Mouse (Mus musculus): ENCODE data around the gene Ccdc28a. TPM values are rescaled to one million over a fixed set of nuclear protein-coding genes. Genes with fewer than 3 reads are reported as not detected.

Ccdc28a gene
- polyA plus RNA-seq (2014; fragmentation: Nextera tagmentation; extraction: Ambion mirVana), result 20.0 and 23.2 TPM in 2 replicates

GRCm38 (mm10) chr10:18234560-18235401, at the start of gene Ccdc28a:
Gene Ccdc28a, minus strand, starts transcription at chr10:18234998.
- no peaks in the 10 kb centered on the region for H3K9me3 ChIP-seq (ENCODE audit: control insufficient read depth, low read length)
- peak within 1 kb of the TSS; percentile 62 for H3K4me2 ChIP-seq (ENCODE audit: low read length)
- no peaks in the 10 kb centered on the region for H3K27me3 ChIP-seq (replicated peaks; ENCODE audit: control insufficient read depth, insufficient read depth, low read length)
- no peaks in the 10 kb centered on the region for H3K36me3 ChIP-seq (ENCODE audit: control insufficient read depth, insufficient read depth, low read length)
- no peak within 1 kb of the TSS; the same call in 1 of the 2 replicates for H3K27ac ChIP-seq (ENCODE audit: low read depth)
- peaks cover 5% of the 10 kb centered on the region; the same call in 1 of the 2 replicates for H3K4me1 ChIP-seq (replicated peaks; ENCODE audit: control insufficient read depth, insufficient read depth, low read length)
- peak; percentile 99 for DNase-seq (ENCODE audit: low spot score)
- ATAC-seq (replicated peaks; ENCODE audit: low FRiP score, low TSS enrichment, low read depth), result peak; percentile 99
- H3K4me3 ChIP-seq (ENCODE audit: low read depth, low read length), result peak within 1 kb of the TSS; percentile 71
- WGBS, result 2% methylated on average over 41 of the region's 41 CpGs
- peak within 1 kb of the TSS; percentile 56 for H3K9ac ChIP-seq (ENCODE audit: low read length)

GRCm38 (mm10) chr10:18283991-18284390, 49.2 kb upstream of the Ccdc28a start:
- Histone ChIP-seq H3K27me3 (replicated peaks; ENCODE audit: control insufficient read depth, insufficient read depth, low read length) (no peaks in the 10 kb centered on the region), H3K4me2 (ENCODE audit: low read length) (no peak overlapping the region), H3K27ac (ENCODE audit: low read depth) (no peak overlapping the region), H3K9me3 (ENCODE audit: control insufficient read depth, low read length) (no peaks in the 10 kb centered on the region), H3K4me3 (ENCODE audit: low read depth, low read length) (no peak overlapping the region), H3K4me1 (replicated peaks; ENCODE audit: control insufficient read depth, insufficient read depth, low read length) (no peaks in the 10 kb centered on the region), H3K36me3 (ENCODE audit: control insufficient read depth, insufficient read depth, low read length) (no peaks in the 10 kb centered on the region), H3K9ac (ENCODE audit: low read length) (no peak overlapping the region)
- 74% methylated on average over 5 of the region's 5 CpGs for WGBS
- ATAC-seq (replicated peaks; ENCODE audit: low FRiP score, low TSS enrichment, low read depth) (no peak), DNase-seq (ENCODE audit: low spot score) (no peak)

GRCm38 (mm10) chr10:18276090-18276734, 41.4 kb upstream of the Ccdc28a start:
- Histone ChIP-seq H3K4me1 (replicated peaks; ENCODE audit: control insufficient read depth, insufficient read depth, low read length) (no peaks in the 10 kb centered on the region), H3K27ac (ENCODE audit: low read depth) (no peak overlapping the region), H3K27me3 (replicated peaks; ENCODE audit: control insufficient read depth, insufficient read depth, low read length) (no peaks in the 10 kb centered on the region), H3K4me3 (ENCODE audit: low read depth, low read length) (no peak overlapping the region), H3K9me3 (ENCODE audit: control insufficient read depth, low read length) (no peaks in the 10 kb centered on the region), H3K36me3 (ENCODE audit: control insufficient read depth, insufficient read depth, low read length) (no peaks in the 10 kb centered on the region), H3K9ac (ENCODE audit: low read length) (no peak overlapping the region), H3K4me2 (ENCODE audit: low read length) (no peak overlapping the region)
- DNase-seq (ENCODE audit: low spot score) (no peak), ATAC-seq (replicated peaks; ENCODE audit: low FRiP score, low TSS enrichment, low read depth) (no peak)
- WGBS, result 80% methylated on average over 4 of the region's 4 CpGs

- Histone ChIP-seq H3K27ac (ENCODE audit: low read depth) (no peak overlapping the region), H3K9me3 (ENCODE audit: control insufficient read depth, low read length) (no peaks in the 10 kb centered on the region), H3K27me3 (replicated peaks; ENCODE audit: control insufficient read depth, insufficient read depth, low read length) (no peaks in the 10 kb centered on the region), H3K4me2 (ENCODE audit: low read length) (no peak overlapping the region), H3K9ac (ENCODE audit: low read length) (no peak overlapping the region), H3K4me1 (replicated peaks; ENCODE audit: control insufficient read depth, insufficient read depth, low read length) (no peaks in the 10 kb centered on the region), H3K4me3 (ENCODE audit: low read depth, low read length) (no peak overlapping the region), H3K36me3 (ENCODE audit: control insufficient read depth, insufficient read depth, low read length) (no peaks in the 10 kb centered on the region)
- no peak for DNase-seq (ENCODE audit: low spot score)
- 69% methylated on average over 4 of the region's 4 CpGs for WGBS
- no peak for ATAC-seq (replicated peaks; ENCODE audit: low FRiP score, low TSS enrichment, low read depth)
These were observed 16.5 kb upstream of the Ccdc28a start for GRCm38 (mm10) chr10:18251345-18251744.

- no peak overlapping the region for H3K27ac ChIP-seq (ENCODE audit: low read depth)
- H3K27me3 ChIP-seq (replicated peaks; ENCODE audit: control insufficient read depth, insufficient read depth, low read length), result no peaks in the 10 kb centered on the region
- H3K4me2 ChIP-seq (ENCODE audit: low read length), result no peak overlapping the region
- H3K4me1 ChIP-seq (replicated peaks; ENCODE audit: control insufficient read depth, insufficient read depth, low read length), result no peaks in the 10 kb centered on the region
- no peak overlapping the region for H3K4me3 ChIP-seq (ENCODE audit: low read depth, low read length)
- DNase-seq (ENCODE audit: low spot score) (no peak), ATAC-seq (replicated peaks; ENCODE audit: low FRiP score, low TSS enrichment, low read depth) (no peak)
- H3K9me3 ChIP-seq (ENCODE audit: control insufficient read depth, low read length), result no peaks in the 10 kb centered on the region
- no peak overlapping the region for H3K9ac ChIP-seq (ENCODE audit: low read length)
- H3K36me3 ChIP-seq (ENCODE audit: control insufficient read depth, insufficient read depth, low read length), result no peaks in the 10 kb centered on the region
- WGBS, result 51% methylated on average over 2 of the region's 2 CpGs
These were observed 8.8 kb upstream of the Ccdc28a start for GRCm38 (mm10) chr10:18243614-18244013.

GRCm38 (mm10) chr10:18237191-18237590, 2.4 kb upstream of the Ccdc28a start:
- H3K27ac ChIP-seq (ENCODE audit: low read depth), result no peak overlapping the region

GRCm38 (mm10) chr10:18236328-18236927, 1.6 kb upstream of the Ccdc28a start:
- H3K36me3 ChIP-seq (ENCODE audit: control insufficient read depth, insufficient read depth, low read length), result no peaks in the 10 kb centered on the region
- H3K4me2 ChIP-seq (ENCODE audit: low read length), result no peak overlapping the region
- H3K27me3 ChIP-seq (replicated peaks; ENCODE audit: control insufficient read depth, insufficient read depth, low read length), result no peaks in the 10 kb centered on the region
- H3K9ac ChIP-seq (ENCODE audit: low read length), result no peak overlapping the region
- no peaks in the 10 kb centered on the region for H3K9me3 ChIP-seq (ENCODE audit: control insufficient read depth, low read length)
- ATAC-seq (replicated peaks; ENCODE audit: low FRiP score, low TSS enrichment, low read depth) (no peak), DNase-seq (ENCODE audit: low spot score) (no peak)
- H3K4me1 ChIP-seq (replicated peaks; ENCODE audit: control insufficient read depth, insufficient read depth, low read length), result peaks cover 5% of the 10 kb centered on the region; the same call in 1 of the 2 replicates
- no peak overlapping the region for H3K4me3 ChIP-seq (ENCODE audit: low read depth, low read length)
- no peak overlapping the region for H3K27ac ChIP-seq (ENCODE audit: low read depth)
- WGBS, result 83% methylated on average over 5 of the region's 5 CpGs

More at GRCm38 (mm10) chr10:18237191-18237590, 2.4 kb upstream of the Ccdc28a start:
- no peak overlapping the region for H3K4me2 ChIP-seq (ENCODE audit: low read length)
- ATAC-seq (replicated peaks; ENCODE audit: low FRiP score, low TSS enrichment, low read depth), result no peak
- no peak overlapping the region for H3K9ac ChIP-seq (ENCODE audit: low read length)
- no peak overlapping the region for H3K4me3 ChIP-seq (ENCODE audit: low read depth, low read length)
- no peaks in the 10 kb centered on the region for H3K36me3 ChIP-seq (ENCODE audit: control insufficient read depth, insufficient read depth, low read length)
- DNase-seq (ENCODE audit: low spot score), result no peak
- H3K9me3 ChIP-seq (ENCODE audit: control insufficient read depth, low read length), result no peaks in the 10 kb centered on the region
- peaks cover 5% of the 10 kb centered on the region; the same call in 1 of the 2 replicates for H3K4me1 ChIP-seq (replicated peaks; ENCODE audit: control insufficient read depth, insufficient read depth, low read length)
- WGBS, result 90% methylated on average over 7 of the region's 7 CpGs
- H3K27me3 ChIP-seq (replicated peaks; ENCODE audit: control insufficient read depth, insufficient read depth, low read length), result no peaks in the 10 kb centered on the region

- peak overlapping the region; percentile 71 for H3K4me3 ChIP-seq (ENCODE audit: low read depth, low read length)
- WGBS, result 13% methylated on average over 14 of the region's 14 CpGs
- peaks cover 5% of the 10 kb centered on the region; the same call in 1 of the 2 replicates for H3K4me1 ChIP-seq (replicated peaks; ENCODE audit: control insufficient read depth, insufficient read depth, low read length)
- H3K4me2 ChIP-seq (ENCODE audit: low read length), result peak overlapping the region; percentile 53
- H3K9ac ChIP-seq (ENCODE audit: low read length), result peak overlapping the region; percentile 56
- ATAC-seq (replicated peaks; ENCODE audit: low FRiP score, low TSS enrichment, low read depth) (peak; percentile 54), DNase-seq (ENCODE audit: low spot score) (no peak)
- H3K27ac ChIP-seq (ENCODE audit: low read depth), result no peak overlapping the region
- H3K9me3 ChIP-seq (ENCODE audit: control insufficient read depth, low read length), result no peaks in the 10 kb centered on the region
- H3K27me3 ChIP-seq (replicated peaks; ENCODE audit: control insufficient read depth, insufficient read depth, low read length), result no peaks in the 10 kb centered on the region
- no peaks in the 10 kb centered on the region for H3K36me3 ChIP-seq (ENCODE audit: control insufficient read depth, insufficient read depth, low read length)
These were observed 577 bp upstream of the Ccdc28a start for GRCm38 (mm10) chr10:18235402-18235747.
